Mouse (Mus musculus) kidney, postnatal 0 days (tissue): ENCODE measurements around the gene Tpk1. TPM values are rescaled to one million over a fixed set of nuclear protein-coding genes. Genes with fewer than 3 reads are reported as not detected.

Experiments used
- ATAC-seq: fragments of 200-750 bp; cut with Nextera tagmentation; replicated peaks from 2 replicates; pipeline ENCODE4 v1.8.0; 2017; ENCODE audit warnings: low read depth, moderate number of reproducible peaks, moderate TSS enrichment, moderate library complexity; ENCODE audit not compliant: low FRiP score
- DNase-seq: peaks from one replicate; pipeline ENCODE4 v3.0.0-alpha.2; 2016; ENCODE audit warnings: low spot score
- H3K27ac ChIP-seq: fragments of 300-500 bp; sonication (generic); 2 replicates; pipeline ENCODE4 v1.5.1; 2014; ENCODE audit warnings: mild to moderate bottlenecking
- H3K27me3 ChIP-seq: fragments of 300-500 bp; sonication (generic); 2 replicates; pipeline ENCODE4 v1.6.1; 2014; ENCODE audit warnings: low read length, mixed read lengths; ENCODE audit not compliant: insufficient read depth
- H3K36me3 ChIP-seq: fragments of 300-500 bp; sonication (generic); 2 replicates; pipeline ENCODE4 v1.6.1; 2014; ENCODE audit warnings: low read length, mixed read lengths; ENCODE audit not compliant: insufficient read depth
- H3K4me1 ChIP-seq: fragments of 300-500 bp; sonication (generic); replicated peaks from 2 replicates; pipeline ENCODE4 v1.6.1; 2014; ENCODE audit warnings: antibody characterized with exemption, low read length, mixed read lengths; ENCODE audit not compliant: insufficient read depth
- H3K4me2 ChIP-seq: fragments of 300-500 bp; sonication (generic); 2 replicates; pipeline ENCODE4 v1.6.1; 2014; ENCODE audit warnings: mild to moderate bottlenecking, low read length, moderate library complexity, mixed read lengths
- H3K4me3 ChIP-seq: fragments of 300-500 bp; sonication (generic); replicated peaks from 2 replicates; pipeline ENCODE4 v1.5.1; 2014; ENCODE audit warnings: low read depth, low read length
- H3K9ac ChIP-seq: fragments of 300-500 bp; sonication (generic); 2 replicates; pipeline ENCODE4 v1.6.1; 2014; ENCODE audit warnings: low read depth, low read length
- H3K9me3 ChIP-seq: fragments of 300-500 bp; sonication (generic); replicated peaks from 2 replicates; pipeline ENCODE4 v1.6.1; 2016; ENCODE audit warnings: low read length, inconsistent platforms, mixed read lengths
- CTCF ChIP-seq: IDR thresholded peaks from 2 replicates; pipeline ENCODE4 v1.5.1; 2016; ENCODE audit warnings: antibody characterized with exemption, low read depth, mild to moderate bottlenecking, moderate library complexity
- WGBS: fragments of 180-500 bp; shearing (Covaris S2); extraction: QIAGEN DNeasy Blood & Tissue Kit; methylation state at CpG from one replicate; pipeline ENCODE4 v1.1.7; 2014; 5-methylcytosine and 5-hydroxymethylcytosine counted together
- polyA plus RNA-seq: library from polyadenylated mRNA; unstranded; fragments of >200 nt; fragmentation: Nextera tagmentation; extraction: Ambion mirVana; gene quantifications from 2 replicates; pipeline ENCODE4 v1.2.1, GENCODE M21; 2015

The Tpk1 gene
- polyA plus RNA-seq, 1 experiment from 2014 or later: 29.5 TPM

GRCm38 (mm10) chr6:43480687-43481086 is 185.4 kb downstream of the Tpk1 start:
- no peak for TF ChIP-seq CTCF
- H3K4me2 ChIP-seq: no peak overlapping the region
- H3K27ac ChIP-seq: no peak overlapping the region
- no peak overlapping the region for H3K4me3 ChIP-seq
- ATAC-seq: no peak
- H3K9me3 ChIP-seq: no peaks in the 10 kb centered on the region
- H3K36me3 ChIP-seq: no peaks in the 10 kb centered on the region
- 0 out of 2 replicates have a peak, but pooled peaks cover 4% of the 10 kb centered on the region for H3K4me1 ChIP-seq
- H3K9ac ChIP-seq: no peak overlapping the region
- 32% methylated on average over 3 of the region's 3 CpGs for WGBS
- no peak for DNase-seq
- H3K27me3 ChIP-seq: no peaks in the 10 kb centered on the region

- 73% methylated on average over 7 of the region's 7 CpGs for WGBS
- H3K27ac ChIP-seq: no peak overlapping the region
- TF ChIP-seq CTCF: no peak
- 0 out of 2 replicates have a peak, but pooled peaks cover 4% of the 10 kb centered on the region for H3K4me1 ChIP-seq
- no peak overlapping the region for H3K9ac ChIP-seq
- H3K27me3 ChIP-seq: no peaks in the 10 kb centered on the region
- H3K4me2 ChIP-seq: no peak overlapping the region
- DNase-seq (no peak), ATAC-seq (no peak)
- H3K36me3 ChIP-seq: no peaks in the 10 kb centered on the region
- H3K4me3 ChIP-seq: no peak overlapping the region
- no peaks in the 10 kb centered on the region for H3K9me3 ChIP-seq
These were observed 187.3 kb downstream of the Tpk1 start for GRCm38 (mm10) chr6:43478810-43479209.

GRCm38 (mm10) chr6:43476406-43476805 is 189.7 kb downstream of the Tpk1 start:
- no peaks in the 10 kb centered on the region for H3K27me3 ChIP-seq
- no peak overlapping the region for H3K4me2 ChIP-seq
- no peak for TF ChIP-seq CTCF
- 0 out of 2 replicates have a peak, but pooled peaks cover 4% of the 10 kb centered on the region for H3K4me1 ChIP-seq
- WGBS: 91% methylated on average over 3 of the region's 3 CpGs
- DNase-seq: no peak
- H3K36me3 ChIP-seq: no peaks in the 10 kb centered on the region
- H3K9ac ChIP-seq: no peak overlapping the region
- H3K4me3 ChIP-seq: no peak overlapping the region
- no peak overlapping the region for H3K27ac ChIP-seq
- no peaks in the 10 kb centered on the region for H3K9me3 ChIP-seq
- no peak for ATAC-seq

- Histone ChIP-seq H3K4me3 (no peak overlapping the region), H3K36me3 (no peaks in the 10 kb centered on the region), H3K4me2 (no peak overlapping the region), H3K9me3 (no peaks in the 10 kb centered on the region), H3K27me3 (no peaks in the 10 kb centered on the region), H3K9ac (no peak overlapping the region), H3K27ac (no peak overlapping the region), H3K4me1 (0 out of 2 replicates have a peak, but pooled peaks cover 2% of the 10 kb centered on the region)
- no peak for TF ChIP-seq CTCF
- DNase-seq: no peak
- no peak for ATAC-seq
These were observed 190.2 kb downstream of the Tpk1 start for GRCm38 (mm10) chr6:43475921-43476320.

- no peaks in the 10 kb centered on the region for H3K9me3 ChIP-seq
- H3K36me3 ChIP-seq: no peaks in the 10 kb centered on the region
- WGBS: 85% methylated on average over 1 of the region's 1 CpGs
- no peak overlapping the region for H3K4me3 ChIP-seq
- DNase-seq (no peak), ATAC-seq (no peak)
- no peak overlapping the region for H3K27ac ChIP-seq
- H3K4me1 ChIP-seq: no peaks in the 10 kb centered on the region
- no peak overlapping the region for H3K9ac ChIP-seq
- no peaks in the 10 kb centered on the region for H3K27me3 ChIP-seq
- TF ChIP-seq CTCF: no peak
- H3K4me2 ChIP-seq: no peak overlapping the region
These were observed 194.5 kb downstream of the Tpk1 start for GRCm38 (mm10) chr6:43471556-43471955.

- Histone ChIP-seq H3K36me3 (no peaks in the 10 kb centered on the region), H3K4me1 (no peaks in the 10 kb centered on the region), H3K9me3 (no peaks in the 10 kb centered on the region), H3K9ac (no peak overlapping the region), H3K27ac (no peak overlapping the region), H3K27me3 (no peaks in the 10 kb centered on the region), H3K4me3 (no peak overlapping the region), H3K4me2 (no peak overlapping the region)
- DNase-seq: no peak
- WGBS: 60% methylated on average over 10 of the region's 10 CpGs
- no peak for ATAC-seq
- no peak for TF ChIP-seq CTCF
These were observed 197.1 kb downstream of the Tpk1 start for GRCm38 (mm10) chr6:43468821-43469594.
